Mouse (Mus musculus) small intestine, adult 2 months (tissue): ENCODE data around the gene Trappc4.

Experiments used
- CTCF ChIP-seq: fragments of 200-500 bp; IDR thresholded peaks from 2 replicates; pipeline ENCODE4 v1.5.1; 2012; ENCODE audit warnings: low read depth, mild to moderate bottlenecking, control low read depth, inconsistent platforms, low read length, moderate library complexity, mixed read lengths; ENCODE audit not compliant: insufficient replicate concordance, insufficient read length; ENCODE audit errors: extremely low read depth
- POLR2A ChIP-seq: fragments of 200-500 bp; IDR thresholded peaks from 2 replicates; pipeline ENCODE4 v1.6.1; 2012; ENCODE audit warnings: low read depth, mild to moderate bottlenecking, control low read depth, inconsistent platforms, low read length, moderate library complexity

GRCm38 (mm10) chr9:44410647-44411336 lies 3.4 kb upstream of the Trappc4 start:
- TF ChIP-seq CTCF (no peak), POLR2A (no peak)
